Mouse (Mus musculus) forebrain, embryonic 13.5 days (tissue): ENCODE results near the gene Wif1. TPM values are rescaled to one million over a fixed set of nuclear protein-coding genes. Genes with fewer than 3 reads are reported as not detected.
A peak's percentile ranks its signal among the peaks of the same experiment; 100 is the strongest.

Source experiments
- ATAC-seq: fragments of 200-750 bp; cut with Nextera tagmentation; 2 replicates; pipeline ENCODE4 v1.8.0; 2017
- H3K27ac ChIP-seq: fragments of 300-500 bp; sonication (generic); 2 replicates; pipeline ENCODE4 v1.5.1; 2015; ENCODE audit warnings: inconsistent platforms, mild to moderate bottlenecking, moderate library complexity
- H3K27me3 ChIP-seq: fragments of 300-500 bp; sonication (generic); 2 replicates; pipeline ENCODE4 v1.6.1; 2015; ENCODE audit warnings: mild to moderate bottlenecking, inconsistent platforms
- H3K36me3 ChIP-seq: fragments of 300-500 bp; sonication (generic); 2 replicates; pipeline ENCODE4 v1.6.1; 2015; ENCODE audit warnings: mild to moderate bottlenecking, inconsistent platforms; ENCODE audit not compliant: poor library complexity, severe bottlenecking
- H3K4me1 ChIP-seq: fragments of 300-500 bp; sonication (generic); 2 replicates; pipeline ENCODE4 v1.6.1; 2015; ENCODE audit warnings: inconsistent platforms
- H3K4me2 ChIP-seq: fragments of 300-500 bp; sonication (generic); 2 replicates; pipeline ENCODE4 v1.6.1; 2015; ENCODE audit warnings: inconsistent platforms, mild to moderate bottlenecking, moderate library complexity
- H3K4me3 ChIP-seq: fragments of 300-500 bp; sonication (generic); 2 replicates; pipeline ENCODE4 v1.5.1; 2015; ENCODE audit warnings: mild to moderate bottlenecking, inconsistent platforms
- H3K9ac ChIP-seq: fragments of 300-500 bp; sonication (generic); 2 replicates; pipeline ENCODE4 v1.6.1; 2015; ENCODE audit warnings: mild to moderate bottlenecking, inconsistent platforms
- H3K9me3 ChIP-seq: fragments of 300-500 bp; sonication (generic); replicated peaks from 2 replicates; pipeline ENCODE4 v1.6.1; 2016; ENCODE audit warnings: inconsistent platforms
- WGBS: fragments of 180-500 bp; shearing (Covaris S2); methylation state at CpG from one replicate; pipeline ENCODE4 v1.1.7; 2015; 5-methylcytosine and 5-hydroxymethylcytosine counted together
- polyA plus RNA-seq: library from polyadenylated mRNA; unstranded; fragments of >200 nt; fragmentation: Nextera tagmentation; extraction: Ambion mirVana; gene quantifications from 2 replicates; pipeline ENCODE4 v1.2.1, GENCODE M21; 2015

Gene Wif1
- polyA plus RNA-seq, 1 experiment from 2014 or later = 4.5 TPM

GRCm38 (mm10) chr10:121082881-121083280, 49.1 kb downstream of the Wif1 start:
- Histone ChIP-seq H3K4me2 (no peak overlapping the region), H3K27ac (no peak overlapping the region), H3K9ac (no peak overlapping the region), H3K4me1 (no peaks in the 10 kb centered on the region), H3K36me3 (no peaks in the 10 kb centered on the region), H3K9me3 (no peaks in the 10 kb centered on the region), H3K4me3 (no peak overlapping the region), H3K27me3 (no peaks in the 10 kb centered on the region)
- ATAC-seq = no peak
- 89% methylated on average over 4 of the region's 4 CpGs for WGBS

GRCm38 (mm10) chr10:121083512-121083911, 49.8 kb downstream of the Wif1 start:
- H3K4me3 ChIP-seq = no peak overlapping the region
- no peak overlapping the region for H3K4me2 ChIP-seq
- no peak for ATAC-seq
- H3K4me1 ChIP-seq = 0 out of 2 replicates have a peak, but pooled peaks cover 1% of the 10 kb centered on the region
- no peak overlapping the region for H3K27ac ChIP-seq
- no peak overlapping the region for H3K9ac ChIP-seq
- H3K36me3 ChIP-seq = no peaks in the 10 kb centered on the region
- H3K9me3 ChIP-seq = no peaks in the 10 kb centered on the region
- 65% methylated on average over 10 of the region's 10 CpGs for WGBS
- H3K27me3 ChIP-seq = 0 out of 2 replicates have a peak, but pooled peaks cover 2% of the 10 kb centered on the region

- Histone ChIP-seq H3K9me3 (no peaks in the 10 kb centered on the region), H3K27me3 (0 out of 2 replicates have a peak, but pooled peaks cover 2% of the 10 kb centered on the region), H3K4me2 (no peak overlapping the region), H3K27ac (no peak overlapping the region), H3K36me3 (no peaks in the 10 kb centered on the region), H3K4me3 (no peak overlapping the region), H3K9ac (no peak overlapping the region), H3K4me1 (peaks cover 16% of the 10 kb centered on the region)
- ATAC-seq = no peak
- 67% methylated on average over 5 of the region's 5 CpGs for WGBS
These were observed 54.9 kb downstream of the Wif1 start for GRCm38 (mm10) chr10:121088679-121089078.

- no peaks in the 10 kb centered on the region for H3K9me3 ChIP-seq
- no peak overlapping the region for H3K9ac ChIP-seq
- no peaks in the 10 kb centered on the region for H3K36me3 ChIP-seq
- WGBS = 3% methylated on average over 6 of the region's 6 CpGs
- H3K27me3 ChIP-seq = 0 out of 2 replicates have a peak, but pooled peaks cover 2% of the 10 kb centered on the region
- H3K4me3 ChIP-seq = no peak overlapping the region
- no peak overlapping the region for H3K27ac ChIP-seq
- peak overlapping the region; percentile 43 for H3K4me2 ChIP-seq
- H3K4me1 ChIP-seq = peaks cover 16% of the 10 kb centered on the region
- ATAC-seq = peak; percentile 75
These were observed 55.6 kb downstream of the Wif1 start for GRCm38 (mm10) chr10:121089312-121089711.

GRCm38 (mm10) chr10:121090006-121090405, 56.2 kb downstream of the Wif1 start:
- peak overlapping the region; percentile 43 for H3K4me2 ChIP-seq
- 17% methylated on average over 8 of the region's 8 CpGs for WGBS
- H3K4me3 ChIP-seq = peak overlapping the region; percentile 10; the same call in 1 of the 2 replicates
- no peak overlapping the region for H3K9ac ChIP-seq
- no peak overlapping the region for H3K27ac ChIP-seq
- H3K27me3 ChIP-seq = 0 out of 2 replicates have a peak, but pooled peaks cover 2% of the 10 kb centered on the region
- H3K36me3 ChIP-seq = no peaks in the 10 kb centered on the region
- ATAC-seq = no peak
- H3K9me3 ChIP-seq = no peaks in the 10 kb centered on the region
- peaks cover 16% of the 10 kb centered on the region for H3K4me1 ChIP-seq

GRCm38 (mm10) chr10:121095948-121096347, 62.2 kb downstream of the Wif1 start:
- WGBS = 47% methylated on average over 12 of the region's 12 CpGs
- H3K9ac ChIP-seq = no peak overlapping the region
- no peak for ATAC-seq
- no peaks in the 10 kb centered on the region for H3K9me3 ChIP-seq
- no peak overlapping the region for H3K4me3 ChIP-seq
- 0 out of 2 replicates have a peak, but pooled peaks cover 4% of the 10 kb centered on the region for H3K27me3 ChIP-seq
- H3K4me2 ChIP-seq = no peak overlapping the region
- no peaks in the 10 kb centered on the region for H3K36me3 ChIP-seq
- no peak overlapping the region for H3K27ac ChIP-seq
- no peaks in the 10 kb centered on the region for H3K4me1 ChIP-seq

GRCm38 (mm10) chr10:121098263-121098662, 64.5 kb downstream of the Wif1 start:
- Histone ChIP-seq H3K4me1 (no peaks in the 10 kb centered on the region), H3K27ac (no peak overlapping the region), H3K9me3 (peaks cover under 1% of the 10 kb centered on the region), H3K9ac (no peak overlapping the region), H3K4me2 (no peak overlapping the region), H3K36me3 (no peaks in the 10 kb centered on the region), H3K27me3 (0 out of 2 replicates have a peak, but pooled peaks cover 4% of the 10 kb centered on the region), H3K4me3 (no peak overlapping the region)
- ATAC-seq = no peak
- 64% methylated on average over 12 of the region's 12 CpGs for WGBS

- no peak overlapping the region for H3K4me3 ChIP-seq
- H3K9ac ChIP-seq = no peak overlapping the region
- H3K9me3 ChIP-seq = peaks cover 5% of the 10 kb centered on the region
- WGBS = 73% methylated on average over 11 of the region's 11 CpGs
- no peaks in the 10 kb centered on the region for H3K4me1 ChIP-seq
- H3K4me2 ChIP-seq = no peak overlapping the region
- H3K27me3 ChIP-seq = 0 out of 2 replicates have a peak, but pooled peaks cover 4% of the 10 kb centered on the region
- H3K36me3 ChIP-seq = no peaks in the 10 kb centered on the region
- no peak overlapping the region for H3K27ac ChIP-seq
- ATAC-seq = no peak
These were observed 65.9 kb downstream of the Wif1 start for GRCm38 (mm10) chr10:121099658-121100057.

GRCm38 (mm10) chr10:121116115-121116514, 82.4 kb downstream of the Wif1 start:
- no peaks in the 10 kb centered on the region for H3K36me3 ChIP-seq
- H3K9me3 ChIP-seq = peaks cover 12% of the 10 kb centered on the region; the same call in 1 of the 2 replicates
- H3K27me3 ChIP-seq = peaks cover 4% of the 10 kb centered on the region; the same call in 1 of the 2 replicates
- H3K27ac ChIP-seq = no peak overlapping the region
- H3K4me1 ChIP-seq = peaks cover 6% of the 10 kb centered on the region; the same call in 1 of the 2 replicates
- ATAC-seq = no peak
- no peak overlapping the region for H3K4me3 ChIP-seq
- no peak overlapping the region for H3K9ac ChIP-seq
- no peak overlapping the region for H3K4me2 ChIP-seq

- no peak overlapping the region for H3K27ac ChIP-seq
- no peak overlapping the region for H3K4me3 ChIP-seq
- H3K4me1 ChIP-seq = peaks cover 6% of the 10 kb centered on the region; the same call in 1 of the 2 replicates
- 26% methylated on average over 4 of the region's 4 CpGs for WGBS
- H3K9me3 ChIP-seq = peaks cover 12% of the 10 kb centered on the region; the same call in 1 of the 2 replicates
- H3K36me3 ChIP-seq = no peaks in the 10 kb centered on the region
- ATAC-seq = no peak
- H3K9ac ChIP-seq = no peak overlapping the region
- peaks cover 4% of the 10 kb centered on the region; the same call in 1 of the 2 replicates for H3K27me3 ChIP-seq
- H3K4me2 ChIP-seq = no peak overlapping the region
These were observed 82.9 kb downstream of the Wif1 start for GRCm38 (mm10) chr10:121116636-121117035.

GRCm38 (mm10) chr10:121120751-121121150, 87.0 kb downstream of the Wif1 start:
- H3K4me1 ChIP-seq = peaks cover 6% of the 10 kb centered on the region; the same call in 1 of the 2 replicates
- H3K36me3 ChIP-seq = no peaks in the 10 kb centered on the region
- no peaks in the 10 kb centered on the region for H3K9me3 ChIP-seq
- ATAC-seq = no peak
- 96% methylated on average over 6 of the region's 6 CpGs for WGBS
- no peak overlapping the region for H3K9ac ChIP-seq
- H3K27me3 ChIP-seq = peaks cover 4% of the 10 kb centered on the region; the same call in 1 of the 2 replicates
- H3K4me3 ChIP-seq = no peak overlapping the region
- no peak overlapping the region for H3K27ac ChIP-seq
- H3K4me2 ChIP-seq = no peak overlapping the region

GRCm38 (mm10) chr10:121124481-121124880, 90.7 kb downstream of the Wif1 start:
- H3K4me2 ChIP-seq = no peak overlapping the region
- no peak overlapping the region for H3K4me3 ChIP-seq
- H3K4me1 ChIP-seq = no peaks in the 10 kb centered on the region
- no peak overlapping the region for H3K9ac ChIP-seq
- H3K9me3 ChIP-seq = no peaks in the 10 kb centered on the region
- H3K27me3 ChIP-seq = no peaks in the 10 kb centered on the region
- WGBS = 92% methylated on average over 16 of the region's 16 CpGs
- H3K36me3 ChIP-seq = no peaks in the 10 kb centered on the region
- no peak overlapping the region for H3K27ac ChIP-seq
- no peak for ATAC-seq
